Mouse (Mus musculus) MEL (cell line): ENCODE data around the gene Phlda1.

Experiments used
- BHLHE40 ChIP-seq: IDR thresholded peaks from 2 replicates; pipeline ENCODE4 v1.6.1; 2012; ENCODE audit warnings: low read depth, mild to moderate bottlenecking, inconsistent platforms, low read length, improper control_type of control experiment, borderline replicate concordance
- CTCF ChIP-seq, 3 experiments: IDR thresholded peaks in 2 of 3; conservative IDR thresholded peaks in 1 of 3; 2 replicates each; pipeline ENCODE4 v1.5.1; 2011 to 2012; ENCODE audit warnings: low read length in 3 of 3, low read depth in 2 of 3, mild to moderate bottlenecking in 2 of 3, improper control_type of control experiment in 1 of 3, inconsistent platforms in 1 of 3, mixed read lengths in 1 of 3, moderate library complexity in 1 of 3; ENCODE audit not compliant: control insufficient read depth in 1 of 3, insufficient read depth in 1 of 3, poor library complexity in 1 of 3, severe bottlenecking in 1 of 3
- E2F4 ChIP-seq: IDR thresholded peaks from 2 replicates; pipeline ENCODE4 v1.6.1; 2011; ENCODE audit warnings: low read depth, low read length, improper control_type of control experiment, borderline replicate concordance
- JUND ChIP-seq: IDR thresholded peaks from 2 replicates; pipeline ENCODE4 v1.6.1; 2011; ENCODE audit warnings: low read depth, mild to moderate bottlenecking, improper control_type of control experiment, low read length
- POLR2A ChIP-seq, 2 experiments: IDR thresholded peaks; 2 replicates each; pipeline ENCODE4 v1.6.1; 2011 to 2012; ENCODE audit warnings: low read length in 2 of 2, mild to moderate bottlenecking in 2 of 2, control low read depth in 1 of 2, improper control_type of control experiment in 1 of 2, low read depth in 1 of 2, moderate library complexity in 1 of 2; ENCODE audit not compliant: control insufficient read depth in 1 of 2, insufficient read depth in 1 of 2, poor library complexity in 1 of 2
- POLR2AphosphoS2 ChIP-seq: IDR thresholded peaks from 2 replicates; pipeline ENCODE4 v1.6.1; 2011; ENCODE audit warnings: low read length, improper control_type of control experiment
- RAD21 ChIP-seq: IDR thresholded peaks from 2 replicates; pipeline ENCODE4 v1.6.1; 2011; ENCODE audit warnings: mild to moderate bottlenecking, low read depth, low read length, improper control_type of control experiment

- no peak for TF ChIP-seq BHLHE40
- no peak for TF ChIP-seq POLR2A (IDR thresholded peaks at IDR 0.05; ENCODE audit: control insufficient read depth in 1 of 2, insufficient read depth in 1 of 2, low read depth in 1 of 2, low read length in 2 of 2, poor library complexity in 1 of 2)
- no peak for TF ChIP-seq CTCF (IDR thresholded peaks at IDR 0.05 in 2 of 3, conservative IDR thresholded peaks at IDR 0.05 in 1 of 3; ENCODE audit: control insufficient read depth in 1 of 3, insufficient read depth in 1 of 3, low read depth in 2 of 3, low read length in 3 of 3, poor library complexity in 1 of 3, severe bottlenecking in 1 of 3)
- no peak for TF ChIP-seq JUND
- TF ChIP-seq E2F4: no peak
- TF ChIP-seq POLR2AphosphoS2: no peak
- TF ChIP-seq RAD21: no peak
Observed at GRCm38 (mm10) chr10:111527057-111527456, 21.0 kb downstream of the Phlda1 start.
